Mouse (Mus musculus) neural tube, embryonic 13.5 days (tissue): ENCODE results near the gene Eif3l. TPM values are rescaled to one million over a fixed set of nuclear protein-coding genes. Genes with fewer than 3 reads are reported as not detected.

ENCODE experiments used
- ATAC-seq: fragments of 200-750 bp; cut with Nextera tagmentation; 2 replicates; pipeline ENCODE4 v1.8.0; 2017; ENCODE audit warnings: low read depth, mild to moderate bottlenecking, moderate TSS enrichment, moderate library complexity
- H3K27ac ChIP-seq: fragments of 300-500 bp; sonication (generic); replicated peaks from 2 replicates; pipeline ENCODE4 v1.5.1; 2015; ENCODE audit warnings: moderate library complexity, mild to moderate bottlenecking, inconsistent platforms
- H3K27me3 ChIP-seq: fragments of 300-500 bp; sonication (generic); 2 replicates; pipeline ENCODE4 v1.6.1; 2015; ENCODE audit warnings: mild to moderate bottlenecking, inconsistent platforms
- H3K36me3 ChIP-seq: fragments of 300-500 bp; sonication (generic); 2 replicates; pipeline ENCODE4 v1.6.1; 2015; ENCODE audit warnings: mild to moderate bottlenecking, inconsistent platforms
- H3K4me1 ChIP-seq: fragments of 300-500 bp; sonication (generic); replicated peaks from 2 replicates; pipeline ENCODE4 v1.6.1; 2015; ENCODE audit warnings: inconsistent platforms
- H3K4me2 ChIP-seq: fragments of 300-500 bp; sonication (generic); 2 replicates; pipeline ENCODE4 v1.6.1; 2015; ENCODE audit warnings: inconsistent platforms, mild to moderate bottlenecking, moderate library complexity
- H3K4me3 ChIP-seq: fragments of 300-500 bp; sonication (generic); 2 replicates; pipeline ENCODE4 v1.5.1; 2015; ENCODE audit warnings: mild to moderate bottlenecking, inconsistent platforms
- H3K9ac ChIP-seq: fragments of 300-500 bp; sonication (generic); 2 replicates; pipeline ENCODE4 v1.6.1; 2015; ENCODE audit warnings: moderate library complexity, mild to moderate bottlenecking, inconsistent platforms
- H3K9me3 ChIP-seq: fragments of 300-500 bp; sonication (generic); 2 replicates; pipeline ENCODE4 v1.6.1; 2016; ENCODE audit warnings: inconsistent platforms
- WGBS: fragments of 180-500 bp; shearing (Covaris S2); methylation state at CpG from one replicate; pipeline ENCODE4 v1.1.7; 2015; 5-methylcytosine and 5-hydroxymethylcytosine counted together
- polyA plus RNA-seq: library from polyadenylated mRNA; unstranded; fragments of >200 nt; fragmentation: Nextera tagmentation; extraction: Ambion mirVana; gene quantifications from 2 replicates; pipeline ENCODE4 v1.2.1, GENCODE M21; 2015

Eif3l gene
- polyA plus RNA-seq, 1 experiment from 2014 or later, result 185 TPM

DNA sequence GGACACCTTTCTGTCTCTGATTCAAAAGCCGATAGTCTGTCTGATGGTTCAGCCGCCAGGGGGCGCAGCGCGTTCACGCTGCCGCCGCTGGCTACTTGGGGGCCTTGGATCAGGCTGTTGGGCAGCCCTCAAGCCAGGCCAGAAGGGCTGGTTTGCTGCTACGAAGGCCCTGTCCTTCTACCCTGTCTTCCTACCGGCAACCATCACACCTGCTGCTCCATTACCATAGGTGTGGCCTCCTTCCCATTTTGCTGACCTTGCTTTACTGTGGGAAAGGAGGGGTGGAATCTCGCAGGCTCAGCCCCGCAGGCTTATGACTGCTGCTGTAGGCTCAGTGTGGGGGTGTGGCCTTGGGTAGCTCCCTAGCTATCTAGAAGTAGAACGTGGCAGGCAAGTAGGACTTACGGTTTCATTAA lies 37.1 kb upstream of the Eif3l start:
- peaks cover 39% of the 10 kb centered on the region for H3K27me3 ChIP-seq
- 12% methylated on average over 14 of the region's 14 CpGs for WGBS
- H3K36me3 ChIP-seq, result 0 out of 2 replicates have a peak, but pooled peaks cover 4% of the 10 kb centered on the region
- H3K9me3 ChIP-seq, result no peaks in the 10 kb centered on the region
- peaks cover 33% of the 10 kb centered on the region for H3K4me1 ChIP-seq
- no peak overlapping the region for H3K4me3 ChIP-seq
- H3K9ac ChIP-seq, result peak overlapping the region; percentile 17; the same call in 1 of the 2 replicates
- H3K4me2 ChIP-seq, result peak overlapping the region; percentile 13
- no peak overlapping the region for H3K27ac ChIP-seq
- ATAC-seq, result no peak

DNA sequence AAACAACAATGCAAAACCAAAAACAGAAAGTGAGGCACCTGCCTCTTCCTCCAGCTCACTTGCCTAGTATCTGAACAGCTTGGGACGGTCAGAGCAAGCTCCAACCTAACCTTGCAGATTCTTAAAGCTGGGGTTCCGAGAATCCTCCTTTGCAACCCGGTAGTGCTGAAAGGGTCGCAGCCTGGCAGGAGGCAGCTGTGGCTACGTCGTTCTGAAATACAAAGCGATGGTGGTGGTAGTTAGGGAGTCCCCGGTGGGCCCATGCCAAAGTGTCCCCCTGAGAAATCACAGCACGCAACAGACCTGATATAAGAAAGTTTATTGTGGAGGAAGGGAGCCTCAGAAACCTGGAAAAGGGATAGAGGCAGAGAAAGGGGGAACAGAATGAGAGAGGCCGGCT lies 36.6 kb upstream of the Eif3l start:
- 63% methylated on average over 10 of the region's 10 CpGs for WGBS
- H3K9ac ChIP-seq, result peak overlapping the region; percentile 17; the same call in 1 of the 2 replicates
- H3K4me3 ChIP-seq, result no peak overlapping the region
- H3K36me3 ChIP-seq, result 0 out of 2 replicates have a peak, but pooled peaks cover 4% of the 10 kb centered on the region
- H3K4me1 ChIP-seq, result peaks cover 37% of the 10 kb centered on the region
- ATAC-seq, result no peak
- H3K27me3 ChIP-seq, result peaks cover 43% of the 10 kb centered on the region
- H3K4me2 ChIP-seq, result peak overlapping the region; percentile 13; the same call in 1 of the 2 replicates
- H3K9me3 ChIP-seq, result no peaks in the 10 kb centered on the region
- no peak overlapping the region for H3K27ac ChIP-seq

GRCm38 (mm10) chr15:79038853-79039252 lies 36.1 kb upstream of the Eif3l start:
- Histone ChIP-seq H3K36me3 (0 out of 2 replicates have a peak, but pooled peaks cover 4% of the 10 kb centered on the region), H3K27ac (no peak overlapping the region), H3K4me2 (no peak overlapping the region), H3K9me3 (no peaks in the 10 kb centered on the region), H3K4me1 (peaks cover 42% of the 10 kb centered on the region), H3K9ac (no peak overlapping the region), H3K27me3 (peaks cover 48% of the 10 kb centered on the region), H3K4me3 (no peak overlapping the region)
- 24% methylated on average over 7 of the region's 7 CpGs for WGBS
- ATAC-seq, result peak; percentile 7; the same call in 1 of the 2 replicates

DNA sequence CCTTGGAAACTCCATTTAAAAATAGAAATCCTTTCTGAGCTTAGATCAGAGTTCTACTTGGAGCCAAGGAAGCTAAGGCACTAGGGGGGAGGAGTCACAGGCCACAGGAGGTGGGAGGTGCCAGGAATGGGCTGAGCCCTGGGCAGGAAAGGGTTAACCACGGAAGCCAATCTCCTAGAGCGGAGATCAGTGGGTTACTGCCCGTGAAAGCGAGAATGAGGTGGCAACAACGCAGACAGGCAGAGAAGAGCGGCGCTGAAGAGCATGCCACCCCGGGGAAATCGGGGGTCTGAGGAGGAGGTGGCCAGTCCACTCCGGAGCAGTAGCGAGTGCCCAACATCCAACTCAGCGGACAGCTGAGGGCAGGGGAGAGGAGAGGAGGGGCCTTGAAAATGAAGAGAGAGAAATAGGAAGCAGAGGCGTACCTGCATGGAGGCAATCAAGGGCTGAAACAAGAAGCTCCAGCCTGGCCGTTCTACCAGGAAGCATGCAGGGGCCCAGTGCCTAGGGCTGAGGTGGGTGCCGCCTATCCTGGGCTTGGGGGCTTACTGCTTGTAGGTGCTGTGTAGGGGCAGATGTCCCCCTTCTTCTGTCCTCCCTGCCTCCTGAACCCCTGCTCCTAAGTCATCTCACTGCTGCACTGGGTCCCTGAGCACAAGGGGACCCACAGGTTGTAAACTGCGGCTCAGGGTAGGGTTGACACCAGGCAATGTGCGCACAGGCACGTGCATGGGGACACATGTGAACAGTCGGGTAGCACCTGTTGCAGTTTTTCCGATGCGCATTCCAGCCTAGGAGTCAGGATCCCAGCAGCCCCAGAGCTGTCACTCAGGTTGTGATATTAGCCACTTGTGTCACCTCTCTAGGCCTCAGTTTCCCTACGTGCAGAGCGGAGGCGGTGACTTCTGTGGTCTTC lies 34.2 kb upstream of the Eif3l start:
- Histone ChIP-seq H3K9ac (peak overlapping the region; percentile 18; the same call in 1 of the 2 replicates), H3K9me3 (no peaks in the 10 kb centered on the region), H3K4me1 (peaks cover 53% of the 10 kb centered on the region), H3K36me3 (no peaks in the 10 kb centered on the region), H3K27ac (no peak overlapping the region), H3K27me3 (peaks cover 50% of the 10 kb centered on the region), H3K4me2 (peak overlapping the region; percentile 48), H3K4me3 (peak overlapping the region; percentile 22)
- ATAC-seq, result no peak
- WGBS, result 20% methylated on average over 24 of the region's 24 CpGs

DNA sequence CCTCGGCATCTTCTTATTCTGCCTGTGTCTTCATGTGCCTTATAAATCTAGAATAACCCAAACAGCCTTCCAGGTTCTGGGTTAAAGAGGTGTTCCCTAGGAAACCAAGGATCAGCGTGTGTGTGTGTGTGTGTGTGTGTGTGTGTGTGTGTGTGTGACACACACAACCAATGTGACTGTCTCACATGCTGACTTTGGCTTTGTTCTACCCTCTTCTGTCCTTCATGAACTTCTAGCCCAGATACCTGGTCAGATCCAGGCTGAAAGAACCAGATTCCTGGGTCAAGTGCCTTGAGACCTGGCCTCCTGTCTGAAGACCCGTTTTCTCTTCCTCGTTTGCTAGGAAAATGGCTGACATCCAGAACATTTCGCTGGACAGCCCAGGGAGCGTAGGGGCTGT lies 33.4 kb upstream of the Eif3l start, which contains the start of gene Galr3:
Gene Galr3, plus strand, starts transcription at position 301 of the 400 bp plus-strand sequence.
- Histone ChIP-seq H3K27ac (no peak within 1 kb of the TSS), H3K4me2 (peak within 1 kb of the TSS; percentile 86), H3K4me3 (peak within 1 kb of the TSS; percentile 55), H3K4me1 (peaks cover 53% of the 10 kb centered on the region), H3K27me3 (peaks cover 50% of the 10 kb centered on the region), H3K36me3 (no peaks in the 10 kb centered on the region), H3K9ac (peak within 1 kb of the TSS; percentile 69), H3K9me3 (no peaks in the 10 kb centered on the region)
- ATAC-seq, result no peak
- 85% methylated on average over 6 of the region's 6 CpGs for WGBS

GRCm38 (mm10) chr15:79042721-79043491 lies 32.1 kb upstream of the Eif3l start:
- Histone ChIP-seq H3K27ac (0 out of 2 replicates have a peak overlapping the region, but pooled peaks have one; percentile 23), H3K4me2 (peak overlapping the region; percentile 86), H3K9ac (peak overlapping the region; percentile 69), H3K27me3 (peaks cover 50% of the 10 kb centered on the region), H3K36me3 (no peaks in the 10 kb centered on the region), H3K4me1 (peaks cover 49% of the 10 kb centered on the region), H3K9me3 (no peaks in the 10 kb centered on the region), H3K4me3 (peak overlapping the region; percentile 55)
- WGBS, result under 1% methylated on average over 103 of the region's 105 CpGs
- ATAC-seq, result peak; percentile 27; the same call in 1 of the 2 replicates

- no peak overlapping the region for H3K4me3 ChIP-seq
- peaks cover 40% of the 10 kb centered on the region for H3K27me3 ChIP-seq
- no peaks in the 10 kb centered on the region for H3K9me3 ChIP-seq
- no peak overlapping the region for H3K4me2 ChIP-seq
- H3K4me1 ChIP-seq, result peaks cover 35% of the 10 kb centered on the region
- H3K27ac ChIP-seq, result 0 out of 2 replicates have a peak overlapping the region, but pooled peaks have one; percentile 15
- peak; percentile 62 for ATAC-seq
- H3K36me3 ChIP-seq, result no peaks in the 10 kb centered on the region
- no peak overlapping the region; the same call in 1 of the 2 replicates for H3K9ac ChIP-seq
- 1% methylated on average over 4 of the region's 4 CpGs for WGBS
Observed at GRCm38 (mm10) chr15:79044837-79045236, 30.1 kb upstream of the Eif3l start.

GRCm38 (mm10) chr15:79048186-79048585 lies 26.8 kb upstream of the Eif3l start:
- Histone ChIP-seq H3K4me1 (peaks cover 26% of the 10 kb centered on the region), H3K9ac (no peak overlapping the region), H3K4me2 (no peak overlapping the region), H3K4me3 (no peak overlapping the region), H3K9me3 (no peaks in the 10 kb centered on the region), H3K27ac (no peak overlapping the region), H3K27me3 (peaks cover 9% of the 10 kb centered on the region), H3K36me3 (peaks cover 16% of the 10 kb centered on the region)
- 49% methylated on average over 4 of the region's 4 CpGs for WGBS
- no peak for ATAC-seq

DNA sequence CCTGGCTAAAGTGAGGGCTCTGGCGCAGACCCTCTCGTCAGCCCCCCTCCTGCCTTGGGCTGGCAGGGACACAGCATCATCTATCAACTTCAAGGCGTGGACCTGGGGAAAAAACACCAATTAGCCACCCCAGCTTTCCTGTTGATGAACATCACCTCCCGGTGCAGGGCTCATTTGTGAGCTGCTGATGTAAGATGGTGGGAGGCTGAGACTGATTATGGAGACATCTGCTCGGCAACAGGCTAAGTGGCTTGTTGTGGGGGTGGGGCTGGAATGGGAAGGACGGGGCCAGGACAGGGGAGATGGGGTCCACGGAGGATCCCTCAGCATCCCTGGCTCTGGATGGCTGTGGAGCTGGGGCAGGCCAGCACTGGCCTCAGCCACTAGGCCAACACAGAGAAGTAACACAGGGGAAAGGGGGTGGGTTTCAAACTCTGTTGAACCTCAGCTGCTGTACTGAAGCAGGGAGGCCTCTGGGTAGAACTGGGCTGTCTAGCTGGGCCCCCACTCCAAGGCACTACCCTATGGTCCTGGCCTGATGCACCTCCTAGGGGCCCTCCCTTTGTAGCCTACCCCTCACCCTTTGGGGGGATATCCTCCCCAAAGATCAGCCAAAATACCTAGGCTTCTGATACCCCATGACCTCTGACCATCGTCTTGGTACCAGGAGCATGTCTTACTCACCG lies 24.7 kb upstream of the Eif3l start:
- Histone ChIP-seq H3K4me2 (no peak overlapping the region), H3K9me3 (no peaks in the 10 kb centered on the region), H3K27me3 (no peaks in the 10 kb centered on the region), H3K4me1 (peaks cover 10% of the 10 kb centered on the region), H3K4me3 (no peak overlapping the region), H3K36me3 (peaks cover 37% of the 10 kb centered on the region), H3K9ac (peak overlapping the region; percentile 18; the same call in 1 of the 2 replicates), H3K27ac (no peak overlapping the region)
- WGBS, result 43% methylated on average over 9 of the region's 9 CpGs
- ATAC-seq, result no peak

DNA sequence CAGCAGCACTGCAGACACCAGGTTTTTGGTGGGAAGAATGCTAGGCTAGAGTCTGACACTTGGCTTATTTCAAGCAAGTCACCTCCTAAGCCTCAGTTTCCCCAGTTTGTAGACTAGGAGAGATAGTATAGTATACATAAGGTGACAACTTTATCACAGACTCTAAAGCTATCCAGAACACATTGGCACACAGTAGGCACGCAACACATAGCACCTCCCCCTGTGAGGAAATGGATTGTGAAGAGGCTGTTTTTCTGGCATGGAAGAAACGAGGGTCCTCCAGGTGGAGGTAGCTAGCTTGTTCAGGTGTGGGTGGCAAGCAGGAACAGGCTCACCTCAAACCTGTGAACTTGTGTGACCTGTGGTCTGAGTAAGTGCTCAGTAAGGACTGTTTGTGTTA lies 24.0 kb upstream of the Eif3l start:
- H3K27me3 ChIP-seq, result no peaks in the 10 kb centered on the region
- peaks cover 10% of the 10 kb centered on the region for H3K4me1 ChIP-seq
- H3K4me3 ChIP-seq, result no peak overlapping the region
- H3K4me2 ChIP-seq, result no peak overlapping the region
- peaks cover 44% of the 10 kb centered on the region for H3K36me3 ChIP-seq
- H3K9me3 ChIP-seq, result no peaks in the 10 kb centered on the region
- WGBS, result 85% methylated on average over 2 of the region's 2 CpGs
- no peak overlapping the region for H3K9ac ChIP-seq
- ATAC-seq, result no peak
- no peak overlapping the region for H3K27ac ChIP-seq
